Mouse (Mus musculus) 3134 (cell line): ENCODE results near the gene Olfr934.

Source experiments
- DNase-seq: peaks from one replicate; pipeline ENCODE4 v3.0.0-alpha.2; 2011; ENCODE audit warnings: low spot score; ENCODE audit not compliant: insufficient read length; ENCODE audit errors: extremely low read depth

Olfr934 gene

GRCm38 (mm10) chr9:38988215-38988614 lies at the start of gene Olfr934:
Olfr934 (minus strand) TSS chr9:38988315.
- no peak for DNase-seq

GRCm38 (mm10) chr9:39023277-39023676 lies 35.2 kb upstream of the Olfr934 start, which contains the start of gene Olfr146:
Olfr146 (minus strand) TSS chr9:39023377.
- no peak for DNase-seq

GRCm38 (mm10) chr9:38999583-38999982 lies 11.5 kb upstream of the Olfr934 start, which contains the start of gene Olfr935:
Olfr935 (minus strand) TSS chr9:38999683.
- DNase-seq, result no peak

- DNase-seq, result no peak
Measured at GRCm38 (mm10) chr9:38972013-38972412, 16.1 kb downstream of the Olfr934 start, which contains the start of gene Olfr933. Olfr933 (plus strand) TSS chr9:38972313.

- peak; percentile 7 for DNase-seq
Measured at GRCm38 (mm10) chr9:38954124-38954416, 34.0 kb downstream of the Olfr934 start.

GRCm38 (mm10) chr9:38953401-38954123 lies 34.6 kb downstream of the Olfr934 start:
- DNase-seq, result peak; percentile 3
